Mouse (Mus musculus) forebrain, embryonic 12.5 days (tissue): ENCODE measurements around the gene Hist1h2ad. TPM values are rescaled to one million over a fixed set of nuclear protein-coding genes. Genes with fewer than 3 reads are reported as not detected.
"Not testable (repeated sequence)": the region's sequence is repeated elsewhere in the genome, so short reads cannot be mapped to it uniquely, and the experiment has no call there.

Source experiments
- ATAC-seq: fragments of 200-750 bp; cut with Nextera tagmentation; 2 replicates; pipeline ENCODE4 v1.8.0; 2017; ENCODE audit warnings: moderate TSS enrichment; ENCODE audit not compliant: low FRiP score
- H3K27ac ChIP-seq: fragments of 300-500 bp; sonication (generic); 2 replicates; pipeline ENCODE4 v1.5.1; 2016; ENCODE audit warnings: mild to moderate bottlenecking
- H3K27me3 ChIP-seq: fragments of 300-500 bp; sonication (generic); 2 replicates; pipeline ENCODE4 v1.6.1; 2016; ENCODE audit warnings: mild to moderate bottlenecking
- H3K36me3 ChIP-seq: fragments of 300-500 bp; sonication (generic); replicated peaks from 2 replicates; pipeline ENCODE4 v1.6.1; 2016; ENCODE audit warnings: mild to moderate bottlenecking
- H3K4me1 ChIP-seq: fragments of 300-500 bp; sonication (generic); 2 replicates; pipeline ENCODE4 v1.6.1; 2016
- H3K4me2 ChIP-seq: fragments of 300-500 bp; sonication (generic); 2 replicates; pipeline ENCODE4 v1.6.1; 2016; ENCODE audit warnings: mild to moderate bottlenecking, moderate library complexity
- H3K4me3 ChIP-seq: fragments of 300-500 bp; sonication (generic); replicated peaks from 2 replicates; pipeline ENCODE4 v1.5.1; 2016; ENCODE audit warnings: mild to moderate bottlenecking
- H3K9ac ChIP-seq: fragments of 300-500 bp; sonication (generic); 2 replicates; pipeline ENCODE4 v1.6.1; 2016; ENCODE audit warnings: mild to moderate bottlenecking
- H3K9me3 ChIP-seq: fragments of 300-500 bp; sonication (generic); 2 replicates; pipeline ENCODE4 v1.6.1; 2016
- WGBS: fragments of 180-500 bp; shearing (Covaris S2); methylation state at CpG from one replicate; pipeline ENCODE4 v1.1.7; 2016; 5-methylcytosine and 5-hydroxymethylcytosine counted together
- polyA plus RNA-seq: library from polyadenylated mRNA; unstranded; fragments of >200 nt; fragmentation: Nextera tagmentation; extraction: Ambion mirVana; gene quantifications from 2 replicates; pipeline ENCODE4 v1.2.1, GENCODE M21; 2016

Gene Hist1h2ad
- polyA plus RNA-seq, 1 experiment from 2014 or later: 1.3 TPM

DNA sequence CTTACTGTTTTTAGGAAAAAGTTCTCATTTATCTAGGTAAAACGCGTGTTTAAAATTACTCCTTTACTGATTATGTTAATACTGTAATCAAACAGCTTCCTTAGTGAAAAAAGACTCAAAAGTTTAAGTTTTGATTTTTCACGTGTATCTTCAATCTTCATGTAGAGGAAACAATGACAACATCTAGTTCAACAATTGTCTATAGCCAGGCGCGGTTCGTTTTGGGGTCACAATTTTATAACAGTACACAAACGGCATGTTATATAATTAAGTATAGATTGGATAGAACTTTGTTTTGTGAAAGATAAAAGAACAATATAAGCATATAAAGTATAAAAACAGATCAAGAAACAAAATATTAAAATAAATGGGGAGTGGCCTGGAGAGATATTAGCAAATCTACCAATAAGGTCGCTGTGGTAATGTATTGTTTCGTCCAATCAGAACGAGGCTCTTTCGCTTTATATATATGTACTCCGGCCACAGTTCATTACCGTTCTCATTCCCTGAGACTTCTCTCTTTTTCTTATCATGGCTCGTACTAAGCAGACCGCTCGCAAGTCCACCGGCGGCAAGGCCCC, 1.2 kb downstream of the Hist1h2ad start, which contains the start of gene Hist1h3d:
TSS of gene Hist1h3d (plus strand) at position 493 of the 581 bp plus-strand sequence.
- no peaks in the 10 kb centered on the region for H3K36me3 ChIP-seq
- H3K4me2 ChIP-seq: peak within 1 kb of the TSS; percentile 67
- ATAC-seq: peak; percentile 63
- H3K27me3 ChIP-seq: no peaks in the 10 kb centered on the region
- WGBS: 1% methylated on average over 18 of the region's 18 CpGs
- H3K4me1 ChIP-seq: peaks cover 27% of the 10 kb centered on the region
- peak within 1 kb of the TSS; percentile 94 for H3K27ac ChIP-seq
- peak within 1 kb of the TSS; percentile 74 for H3K9ac ChIP-seq
- H3K9me3 ChIP-seq: no peaks in the 10 kb centered on the region
- H3K4me3 ChIP-seq: peak within 1 kb of the TSS; percentile 47

GRCm38 (mm10) chr13:23575864-23576313, 1.7 kb downstream of the Hist1h2ad start:
- H3K27me3 ChIP-seq, H3K36me3 ChIP-seq, ATAC-seq, H3K9me3 ChIP-seq: not testable (repeated sequence)
- peaks cover 28% of the 10 kb centered on the region for H3K4me1 ChIP-seq
- H3K4me2 ChIP-seq: peak overlapping the region; percentile 67
- H3K27ac ChIP-seq: peak overlapping the region; percentile 94
- 0% methylated on average over 12 of the region's 40 CpGs for WGBS
- H3K4me3 ChIP-seq: peak overlapping the region; percentile 47
- peak overlapping the region; percentile 74 for H3K9ac ChIP-seq

DNA sequence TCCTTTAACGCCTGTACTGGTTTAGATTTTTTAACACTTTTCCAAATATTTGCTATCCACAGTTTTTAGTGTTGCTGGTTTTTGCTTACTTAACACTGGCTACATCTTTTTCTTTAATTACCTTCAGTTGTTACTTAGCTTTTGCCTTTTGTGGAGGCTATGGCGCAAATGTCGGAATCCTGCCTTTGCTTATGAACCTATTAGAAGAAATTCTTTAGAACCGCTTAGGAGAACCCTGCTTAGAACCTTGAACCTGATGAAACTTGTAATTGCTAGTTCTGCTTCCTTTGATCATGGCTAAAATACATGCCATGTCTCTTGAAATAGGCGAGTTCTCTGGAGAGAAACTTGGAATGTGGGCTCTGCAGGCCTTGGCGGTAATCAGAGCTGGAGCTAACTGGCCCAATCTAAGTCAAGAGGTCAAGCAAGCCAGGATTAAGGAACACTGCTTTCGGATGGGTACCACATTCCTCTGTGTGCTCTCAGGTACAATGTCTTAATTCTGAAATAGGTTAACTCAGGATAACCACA, 2.2 kb downstream of the Hist1h2ad start:
- Histone ChIP-seq H3K9ac (peak overlapping the region; percentile 74), H3K4me2 (peak overlapping the region; percentile 67), H3K36me3 (no peaks in the 10 kb centered on the region), H3K4me3 (peak overlapping the region; percentile 47), H3K9me3 (no peaks in the 10 kb centered on the region), H3K27me3 (no peaks in the 10 kb centered on the region), H3K27ac (peak overlapping the region; percentile 94), H3K4me1 (peaks cover 28% of the 10 kb centered on the region)
- WGBS: 1% methylated on average over 7 of the region's 7 CpGs
- no peak for ATAC-seq

DNA sequence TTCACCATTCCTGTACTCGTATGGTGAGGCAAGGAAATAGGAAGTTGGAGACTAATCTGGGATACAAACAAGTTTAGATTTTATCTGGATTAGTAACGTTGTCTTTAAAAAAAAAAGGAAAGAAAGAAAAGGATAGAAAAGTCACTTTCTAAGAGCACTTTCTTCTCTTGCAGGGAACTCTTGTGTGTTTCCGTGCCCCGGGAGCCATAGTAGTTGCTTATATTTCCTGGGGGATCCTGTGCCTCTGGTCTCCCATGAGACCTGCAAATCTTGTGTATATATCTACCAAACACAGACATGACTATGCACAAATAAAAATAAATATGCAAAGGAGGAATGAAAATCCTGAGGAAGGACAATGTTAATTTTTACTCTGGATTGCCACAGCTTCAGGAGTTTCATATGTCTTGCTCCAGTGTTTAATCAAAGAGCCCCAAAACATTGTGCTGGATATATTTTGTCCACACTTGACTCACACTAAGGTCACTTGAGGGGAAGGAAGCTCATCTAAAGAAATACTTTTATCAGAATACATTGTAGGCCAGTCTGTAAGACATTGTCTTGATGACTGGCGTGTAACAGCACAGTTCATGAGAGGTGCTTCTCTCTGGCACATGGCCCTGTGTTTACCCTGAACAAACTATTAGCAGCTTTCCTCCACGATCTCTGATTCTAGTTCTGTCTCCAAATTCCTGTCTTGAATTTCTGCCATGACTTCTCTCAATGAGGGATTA, 2.9 kb downstream of the Hist1h2ad start:
- Histone ChIP-seq H3K36me3 (no peaks in the 10 kb centered on the region), H3K9me3 (no peaks in the 10 kb centered on the region), H3K4me1 (peaks cover 32% of the 10 kb centered on the region), H3K4me3 (peak overlapping the region; percentile 47), H3K27me3 (no peaks in the 10 kb centered on the region), H3K27ac (peak overlapping the region; percentile 94), H3K9ac (peak overlapping the region; percentile 74), H3K4me2 (peak overlapping the region; percentile 67)
- 48% methylated on average over 6 of the region's 6 CpGs for WGBS
- ATAC-seq: no peak

- WGBS: 93% methylated on average over 1 of the region's 1 CpGs
- Histone ChIP-seq H3K36me3 (no peaks in the 10 kb centered on the region), H3K9me3 (no peaks in the 10 kb centered on the region), H3K27ac (0 out of 2 replicates have a peak overlapping the region, but pooled peaks have one; percentile 46), H3K27me3 (no peaks in the 10 kb centered on the region), H3K4me3 (no peak overlapping the region), H3K4me2 (no peak overlapping the region), H3K4me1 (peaks cover 32% of the 10 kb centered on the region), H3K9ac (no peak overlapping the region)
- no peak for ATAC-seq
Observed at GRCm38 (mm10) chr13:23577835-23578234, 3.7 kb downstream of the Hist1h2ad start.

GRCm38 (mm10) chr13:23581408-23582218, 7.4 kb downstream of the Hist1h2ad start, which contains the start of gene Hist1h4d:
Hist1h4d (plus strand) TSS chr13:23581598.
- H3K4me3 ChIP-seq: peak within 1 kb of the TSS; percentile 53
- no peaks in the 10 kb centered on the region for H3K36me3 ChIP-seq
- H3K9me3 ChIP-seq: no peaks in the 10 kb centered on the region
- no peaks in the 10 kb centered on the region for H3K27me3 ChIP-seq
- ATAC-seq: peak; percentile 90
- peak within 1 kb of the TSS; percentile 78 for H3K9ac ChIP-seq
- H3K4me1 ChIP-seq: peaks cover 37% of the 10 kb centered on the region
- H3K27ac ChIP-seq: peak within 1 kb of the TSS; percentile 99
- under 1% methylated on average over 43 of the region's 43 CpGs for WGBS
- H3K4me2 ChIP-seq: peak within 1 kb of the TSS; percentile 85

- H3K27me3 ChIP-seq: no peaks in the 10 kb centered on the region
- peak overlapping the region; percentile 78 for H3K9ac ChIP-seq
- H3K4me1 ChIP-seq: peaks cover 32% of the 10 kb centered on the region
- H3K4me3 ChIP-seq: peak overlapping the region; percentile 53
- H3K9me3 ChIP-seq: no peaks in the 10 kb centered on the region
- peak overlapping the region; percentile 99 for H3K27ac ChIP-seq
- no peak for ATAC-seq
- no peaks in the 10 kb centered on the region for H3K36me3 ChIP-seq
- peak overlapping the region; percentile 85 for H3K4me2 ChIP-seq
- WGBS: 4% methylated on average over 6 of the region's 6 CpGs
Observed at GRCm38 (mm10) chr13:23582219-23583056, 8.3 kb downstream of the Hist1h2ad start.

DNA sequence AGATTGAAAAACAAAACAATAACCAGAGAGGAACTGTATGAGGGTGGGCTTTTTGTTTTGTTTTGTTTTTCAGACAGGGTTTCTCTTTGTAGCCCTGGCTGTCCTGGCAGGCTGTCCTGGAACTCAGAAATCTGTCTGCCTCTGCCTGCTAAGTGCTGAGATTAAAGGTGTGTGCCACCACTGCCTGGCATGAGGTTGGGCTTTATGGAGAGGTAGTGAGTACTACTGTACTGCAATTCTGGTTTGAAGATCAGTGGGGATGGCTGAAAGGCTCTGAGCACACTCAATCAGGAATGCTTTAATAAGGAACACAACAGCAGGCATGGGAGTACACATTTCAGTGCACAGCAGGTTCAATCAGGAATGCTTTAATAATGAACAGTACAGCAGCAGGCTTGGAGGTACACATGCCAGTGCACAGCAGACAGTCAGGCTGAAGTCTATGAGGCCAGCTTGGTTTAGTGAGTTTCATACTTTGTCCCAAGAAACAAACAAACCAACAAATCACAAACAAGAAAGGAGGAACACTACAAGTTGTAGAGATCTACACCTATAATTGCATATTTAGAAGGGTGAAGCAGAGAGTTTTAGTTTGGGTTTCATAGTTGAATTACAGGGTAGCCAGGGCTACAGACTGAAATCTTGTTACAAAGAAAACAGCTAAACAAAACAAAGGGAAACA, 9.3 kb downstream of the Hist1h2ad start:
- Histone ChIP-seq H3K9me3 (no peaks in the 10 kb centered on the region), H3K4me2 (peak overlapping the region; percentile 85), H3K9ac (0 out of 2 replicates have a peak overlapping the region, but pooled peaks have one; percentile 36), H3K4me3 (no peak overlapping the region), H3K27me3 (no peaks in the 10 kb centered on the region), H3K27ac (peak overlapping the region; percentile 99), H3K36me3 (no peaks in the 10 kb centered on the region), H3K4me1 (peaks cover 32% of the 10 kb centered on the region)
- ATAC-seq: no peak

- H3K4me2 ChIP-seq: peak overlapping the region; percentile 70
- peak overlapping the region; percentile 99 for H3K27ac ChIP-seq
- H3K9ac ChIP-seq: peak overlapping the region; percentile 75; the same call in 1 of the 2 replicates
- H3K36me3 ChIP-seq: no peaks in the 10 kb centered on the region
- no peaks in the 10 kb centered on the region for H3K27me3 ChIP-seq
- no peak for ATAC-seq
- peaks cover 32% of the 10 kb centered on the region for H3K4me1 ChIP-seq
- H3K4me3 ChIP-seq: peak overlapping the region; percentile 45
- no peaks in the 10 kb centered on the region for H3K9me3 ChIP-seq
Observed at GRCm38 (mm10) chr13:23584331-23584730, 10.2 kb downstream of the Hist1h2ad start.

- Histone ChIP-seq H3K27ac (peak overlapping the region; percentile 99), H3K36me3 (no peaks in the 10 kb centered on the region), H3K4me3 (peak overlapping the region; percentile 45), H3K9me3 (no peaks in the 10 kb centered on the region), H3K4me2 (peak overlapping the region; percentile 70), H3K4me1 (peaks cover 32% of the 10 kb centered on the region), H3K27me3 (no peaks in the 10 kb centered on the region), H3K9ac (peak overlapping the region; percentile 75)
- under 1% methylated on average over 21 of the region's 21 CpGs for WGBS
- ATAC-seq: 0 out of 2 replicates have a peak, but pooled peaks have one; percentile 9
Observed at GRCm38 (mm10) chr13:23585029-23585441, 10.9 kb downstream of the Hist1h2ad start.
